Mouse (Mus musculus) midbrain, embryonic 11.5 days (tissue): ENCODE measurements at regions not wholly inside any gene's neighbourhood (a gene's known extent, or its start where the extent isn't known, plus 50 kb on each side); places are given as distances from the start of the nearest gene placed in this dataset.

ENCODE experiments used
- ATAC-seq: fragments of 200-750 bp; cut with Nextera tagmentation; 2 replicates; pipeline ENCODE4 v1.8.0; 2017; ENCODE audit warnings: moderate TSS enrichment, moderate library complexity; ENCODE audit not compliant: low FRiP score
- DNase-seq: peaks from one replicate; pipeline ENCODE4 v3.0.0; 2015; ENCODE audit warnings: low spot score; ENCODE audit errors: missing footprints
- H3K27ac ChIP-seq: fragments of 300-500 bp; sonication (generic); 2 replicates; pipeline ENCODE4 v1.5.1; 2014; ENCODE audit warnings: low read depth, low read length
- H3K27me3 ChIP-seq: fragments of 300-500 bp; sonication (generic); 2 replicates; pipeline ENCODE4 v1.6.1; 2014; ENCODE audit warnings: mild to moderate bottlenecking, low read length, moderate library complexity, mixed read lengths; ENCODE audit not compliant: control insufficient read depth, insufficient read depth
- H3K36me3 ChIP-seq: fragments of 300-500 bp; sonication (generic); 2 replicates; pipeline ENCODE4 v1.6.1; 2014; ENCODE audit warnings: mild to moderate bottlenecking, low read length, moderate library complexity, mixed read lengths; ENCODE audit not compliant: control insufficient read depth, insufficient read depth
- H3K4me1 ChIP-seq: fragments of 300-500 bp; sonication (generic); 2 replicates; pipeline ENCODE4 v1.6.1; 2014; ENCODE audit warnings: low read length; ENCODE audit not compliant: control insufficient read depth, insufficient read depth
- H3K4me2 ChIP-seq: fragments of 300-500 bp; sonication (generic); 2 replicates; pipeline ENCODE4 v1.6.1; 2014; ENCODE audit warnings: mild to moderate bottlenecking, moderate library complexity
- H3K4me3 ChIP-seq: fragments of 300-500 bp; sonication (generic); 2 replicates; pipeline ENCODE4 v1.5.1; 2014; ENCODE audit warnings: low read depth, low read length
- H3K9ac ChIP-seq: fragments of 300-500 bp; sonication (generic); 2 replicates; pipeline ENCODE4 v1.6.1; 2014; ENCODE audit warnings: low read length
- H3K9me3 ChIP-seq: fragments of 300-500 bp; sonication (generic); 2 replicates; pipeline ENCODE4 v1.6.1; 2016; ENCODE audit warnings: low read length; ENCODE audit not compliant: control insufficient read depth
- WGBS: fragments of 180-500 bp; shearing (Covaris S2); extraction: QIAGEN DNeasy Blood & Tissue Kit; methylation state at CpG from one replicate; pipeline ENCODE4 v1.1.7; 2014; 5-methylcytosine and 5-hydroxymethylcytosine counted together

DNA sequence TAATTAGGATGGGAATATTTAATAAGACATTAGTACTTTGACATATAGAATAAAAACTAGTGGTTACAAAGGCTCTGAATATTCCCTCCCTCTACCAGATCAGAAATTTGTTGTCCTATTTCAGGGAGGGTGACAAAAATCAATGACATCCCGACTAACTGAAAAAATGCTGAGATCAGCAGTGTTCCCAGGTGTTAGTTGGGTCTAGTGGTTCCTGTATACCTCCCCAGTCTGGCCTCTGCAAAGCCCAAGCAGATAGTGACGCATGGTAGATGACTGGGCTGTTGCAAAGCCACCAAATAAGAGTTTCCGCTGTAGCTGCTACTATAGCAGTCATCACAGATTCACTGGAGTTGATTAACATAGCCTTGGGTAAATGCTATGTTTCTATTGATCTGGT lies 59.9 kb upstream of the Gm4791 start:
- no peaks in the 10 kb centered on the region for H3K4me1 ChIP-seq
- H3K4me3 ChIP-seq = no peak overlapping the region
- no peak overlapping the region for H3K27ac ChIP-seq
- no peak overlapping the region for H3K4me2 ChIP-seq
- ATAC-seq (no peak), DNase-seq (no peak)
- H3K36me3 ChIP-seq = no peaks in the 10 kb centered on the region
- H3K9ac ChIP-seq = no peak overlapping the region
- H3K9me3 ChIP-seq = no peaks in the 10 kb centered on the region
- WGBS = 82% methylated on average over 3 of the region's 3 CpGs
- H3K27me3 ChIP-seq = no peaks in the 10 kb centered on the region

DNA sequence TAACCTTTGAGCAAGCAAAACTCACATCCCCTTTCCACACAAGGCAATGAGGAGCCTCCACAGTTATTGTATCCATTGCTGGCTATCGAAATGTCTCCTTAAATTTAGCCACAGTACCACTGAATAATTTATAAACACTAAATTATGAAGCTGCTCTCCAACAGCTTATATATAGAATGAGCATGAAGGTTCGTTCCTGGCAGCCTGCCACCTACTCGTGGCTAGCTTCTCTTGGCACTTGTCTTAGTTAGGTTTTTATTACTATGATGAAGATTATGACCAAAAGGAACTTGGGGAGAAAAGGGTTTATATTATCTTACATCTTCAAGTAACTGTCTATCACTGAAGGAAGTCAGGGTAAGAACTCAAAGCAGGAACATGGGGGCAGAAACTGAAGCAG lies 72.9 kb upstream of the Gm4791 start:
- H3K9ac ChIP-seq = no peak overlapping the region
- 77% methylated on average over 3 of the region's 3 CpGs for whole genome bisulfite sequencing
- ATAC-seq (no peak), DNase-seq (no peak)
- no peak overlapping the region for H3K4me2 ChIP-seq
- no peak overlapping the region for H3K4me3 ChIP-seq
- no peak overlapping the region for H3K27ac ChIP-seq
- no peaks in the 10 kb centered on the region for H3K4me1 ChIP-seq
- H3K9me3 ChIP-seq = no peaks in the 10 kb centered on the region
- H3K27me3 ChIP-seq = no peaks in the 10 kb centered on the region
- H3K36me3 ChIP-seq = no peaks in the 10 kb centered on the region

DNA sequence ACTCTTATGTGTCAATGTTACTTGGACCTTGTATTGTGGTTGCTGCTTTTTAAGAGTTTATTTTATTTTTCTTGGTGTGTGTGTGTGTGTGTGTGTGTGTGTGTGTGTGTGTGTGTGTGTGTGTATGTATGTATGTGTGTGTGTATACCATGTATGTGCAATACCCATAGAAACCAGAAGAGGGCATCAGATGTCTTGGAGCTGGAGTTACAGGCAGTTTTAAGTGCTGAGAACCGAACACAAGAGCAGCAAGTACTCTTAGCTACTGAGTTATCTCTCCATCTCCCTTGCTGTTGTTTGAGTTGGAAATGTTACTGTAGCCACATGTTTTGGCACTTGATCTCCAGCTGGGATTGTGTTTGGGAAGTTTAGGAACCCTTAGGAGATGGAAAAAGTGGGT lies 78.5 kb upstream of the Gm4791 start:
- ATAC-seq (no peak), DNase-seq (no peak)
- Histone ChIP-seq H3K9ac (no peak overlapping the region), H3K4me1 (no peaks in the 10 kb centered on the region), H3K27me3 (no peaks in the 10 kb centered on the region), H3K4me3 (no peak overlapping the region), H3K36me3 (no peaks in the 10 kb centered on the region), H3K4me2 (no peak overlapping the region), H3K9me3 (peaks cover 3% of the 10 kb centered on the region; the same call in 1 of the 2 replicates), H3K27ac (no peak overlapping the region)
- WGBS = 71% methylated on average over 1 of the region's 1 CpGs

DNA sequence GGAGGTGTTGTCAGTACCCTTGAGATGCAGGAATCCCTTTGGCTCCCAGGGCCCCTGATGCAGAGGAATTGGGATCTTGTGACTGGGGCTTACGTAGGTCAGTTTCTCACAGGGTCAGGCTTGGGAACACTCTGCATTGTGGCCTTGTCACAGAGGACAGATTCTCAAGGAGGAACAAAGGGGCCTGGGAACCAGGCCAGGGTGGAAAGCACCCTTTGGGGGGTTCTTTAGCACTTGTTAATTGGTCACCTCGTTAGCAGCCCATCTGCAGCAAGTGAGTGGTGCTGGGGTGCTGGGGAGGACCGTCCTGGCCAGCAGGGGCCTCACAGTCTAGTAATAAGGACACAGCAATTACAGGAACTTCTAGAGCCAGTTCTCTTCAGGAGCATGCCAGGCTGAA lies 85.3 kb upstream of the Gm4791 start:
- no peaks in the 10 kb centered on the region for H3K9me3 ChIP-seq
- DNase-seq = peak; percentile 87
- no peak overlapping the region for H3K4me3 ChIP-seq
- H3K27ac ChIP-seq = no peak overlapping the region
- ATAC-seq = no peak
- H3K36me3 ChIP-seq = no peaks in the 10 kb centered on the region
- 45% methylated on average over 3 of the region's 3 CpGs for WGBS
- no peaks in the 10 kb centered on the region for H3K27me3 ChIP-seq
- no peaks in the 10 kb centered on the region for H3K4me1 ChIP-seq
- H3K9ac ChIP-seq = no peak overlapping the region
- no peak overlapping the region for H3K4me2 ChIP-seq

DNA sequence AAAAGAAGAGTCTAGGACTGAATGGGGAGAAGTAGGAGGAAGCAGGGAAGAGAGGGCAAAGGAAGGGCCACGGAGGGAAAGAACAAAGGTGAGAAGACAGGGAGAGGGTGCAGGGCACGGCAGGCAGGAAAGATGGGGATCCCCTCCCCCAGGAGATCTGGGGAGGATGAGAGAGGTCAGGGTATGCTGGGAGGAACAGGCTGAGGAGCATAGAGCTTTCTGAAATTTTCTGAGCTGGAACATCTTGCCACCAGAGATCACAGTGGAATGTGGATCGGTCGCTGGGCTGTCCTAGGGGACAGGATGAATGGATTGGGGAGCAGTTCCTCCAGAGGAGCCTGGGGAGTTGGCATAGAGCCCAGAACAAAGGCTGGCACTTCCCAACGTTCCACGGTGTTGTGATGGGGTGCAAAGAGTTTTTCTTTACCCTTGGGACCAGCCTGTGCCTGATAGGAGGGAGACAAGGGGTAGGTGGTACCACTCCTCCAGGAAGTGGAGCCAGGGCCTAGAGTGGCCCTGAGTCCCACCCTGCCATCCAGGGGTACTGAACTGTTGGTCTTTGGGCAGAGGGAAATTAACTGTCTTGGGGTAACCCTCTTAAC lies 89.0 kb upstream of the Gm4791 start:
- WGBS = 68% methylated on average over 6 of the region's 6 CpGs
- Histone ChIP-seq H3K9ac (no peak overlapping the region), H3K27me3 (no peaks in the 10 kb centered on the region), H3K4me3 (no peak overlapping the region), H3K4me1 (no peaks in the 10 kb centered on the region), H3K9me3 (no peaks in the 10 kb centered on the region), H3K27ac (no peak overlapping the region), H3K36me3 (no peaks in the 10 kb centered on the region), H3K4me2 (no peak overlapping the region)
- no peak for ATAC-seq
- DNase-seq = no peak

DNA sequence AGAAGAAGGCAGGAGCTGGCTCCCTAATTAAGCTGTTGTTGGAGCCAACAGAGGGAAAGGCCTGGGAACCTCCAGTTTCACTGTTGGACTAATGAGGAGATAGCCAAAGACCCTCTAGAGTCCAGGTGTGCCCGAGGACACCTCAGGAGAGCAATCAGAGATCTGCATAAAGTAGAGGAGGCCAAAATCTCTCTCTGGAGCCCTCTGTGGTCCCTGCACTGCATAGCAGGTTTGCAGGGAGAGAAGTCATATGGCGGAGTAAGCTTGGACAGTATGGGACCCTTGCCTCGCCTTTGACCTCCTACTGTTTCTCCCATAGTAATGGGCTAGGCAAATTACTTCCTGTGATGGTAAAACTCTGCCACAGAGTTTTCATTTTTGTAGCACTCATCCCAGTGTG lies 93.5 kb upstream of the Gm4791 start:
- Histone ChIP-seq H3K4me3 (no peak overlapping the region), H3K9me3 (no peaks in the 10 kb centered on the region), H3K4me2 (no peak overlapping the region), H3K4me1 (no peaks in the 10 kb centered on the region), H3K27ac (no peak overlapping the region), H3K36me3 (no peaks in the 10 kb centered on the region), H3K9ac (no peak overlapping the region), H3K27me3 (no peaks in the 10 kb centered on the region)
- WGBS = 92% methylated on average over 3 of the region's 3 CpGs
- DNase-seq (no peak), ATAC-seq (no peak)

DNA sequence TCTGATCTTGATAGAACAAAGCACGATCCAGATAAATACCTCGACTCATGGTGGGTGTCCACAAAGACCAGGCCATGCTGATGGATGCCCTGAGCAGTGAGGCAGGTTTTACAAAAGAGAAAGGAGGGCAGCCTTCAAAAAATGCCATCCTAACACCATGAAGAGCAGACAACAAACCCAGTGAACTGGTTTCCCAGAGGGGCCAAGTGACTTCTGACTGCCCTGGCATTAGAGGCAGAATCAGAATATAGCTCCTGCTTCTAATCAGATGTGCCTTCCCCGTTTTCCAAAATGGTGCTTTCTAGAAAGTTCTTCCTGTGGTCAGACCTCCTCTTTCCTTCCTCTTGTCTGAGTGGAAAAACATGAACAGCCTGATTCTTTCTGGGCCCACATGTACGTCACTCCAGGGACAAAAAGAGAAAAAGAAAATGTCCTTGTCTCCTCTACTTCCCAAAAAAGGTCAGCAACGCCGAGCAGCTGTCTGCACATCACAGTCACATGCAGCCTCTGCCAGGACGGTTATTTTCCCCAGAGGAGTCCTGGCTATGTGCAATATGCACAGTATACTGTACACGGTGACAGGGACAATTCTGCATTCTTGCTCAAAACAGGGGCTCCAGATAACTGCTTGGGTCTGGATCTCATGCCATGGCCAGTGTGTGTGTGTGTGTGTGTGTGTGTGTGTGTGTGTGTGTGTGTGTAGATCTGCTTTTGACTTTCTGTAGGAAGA lies 94.9 kb upstream of the Gm4791 start:
- 73% methylated on average over 8 of the region's 8 CpGs for WGBS
- H3K27me3 ChIP-seq = no peaks in the 10 kb centered on the region
- no peaks in the 10 kb centered on the region for H3K9me3 ChIP-seq
- no peak overlapping the region for H3K4me3 ChIP-seq
- DNase-seq = no peak
- no peaks in the 10 kb centered on the region for H3K36me3 ChIP-seq
- H3K4me2 ChIP-seq = no peak overlapping the region
- H3K4me1 ChIP-seq = no peaks in the 10 kb centered on the region
- H3K27ac ChIP-seq = no peak overlapping the region
- no peak for ATAC-seq
- H3K9ac ChIP-seq = no peak overlapping the region

DNA sequence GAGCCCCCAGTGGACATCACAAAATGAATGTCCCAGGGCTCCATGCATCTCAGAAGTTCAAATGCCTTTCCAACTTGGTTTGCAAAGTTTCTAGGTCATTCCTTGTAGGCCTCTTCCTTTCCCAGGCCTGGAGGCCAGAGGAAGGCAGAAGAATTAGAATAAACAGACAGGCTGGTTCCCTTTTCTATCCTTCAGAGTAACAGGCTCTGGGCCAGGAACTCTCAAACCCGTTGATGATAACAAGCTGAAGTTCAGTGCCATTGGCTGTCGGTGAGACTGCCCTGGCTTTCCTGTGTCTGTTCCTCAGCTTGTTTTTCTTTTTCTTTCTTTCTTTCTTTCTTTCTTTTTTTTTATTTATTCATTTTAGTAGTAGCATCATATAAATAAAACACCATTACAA lies 99.3 kb upstream of the Gm4791 start:
- H3K9ac ChIP-seq = no peak overlapping the region
- no peak overlapping the region for H3K4me3 ChIP-seq
- H3K27me3 ChIP-seq = no peaks in the 10 kb centered on the region
- DNase-seq (no peak), ATAC-seq (no peak)
- H3K9me3 ChIP-seq = no peaks in the 10 kb centered on the region
- H3K4me2 ChIP-seq = no peak overlapping the region
- no peaks in the 10 kb centered on the region for H3K36me3 ChIP-seq
- WGBS = 78% methylated on average over 2 of the region's 2 CpGs
- H3K27ac ChIP-seq = no peak overlapping the region
- no peaks in the 10 kb centered on the region for H3K4me1 ChIP-seq

DNA sequence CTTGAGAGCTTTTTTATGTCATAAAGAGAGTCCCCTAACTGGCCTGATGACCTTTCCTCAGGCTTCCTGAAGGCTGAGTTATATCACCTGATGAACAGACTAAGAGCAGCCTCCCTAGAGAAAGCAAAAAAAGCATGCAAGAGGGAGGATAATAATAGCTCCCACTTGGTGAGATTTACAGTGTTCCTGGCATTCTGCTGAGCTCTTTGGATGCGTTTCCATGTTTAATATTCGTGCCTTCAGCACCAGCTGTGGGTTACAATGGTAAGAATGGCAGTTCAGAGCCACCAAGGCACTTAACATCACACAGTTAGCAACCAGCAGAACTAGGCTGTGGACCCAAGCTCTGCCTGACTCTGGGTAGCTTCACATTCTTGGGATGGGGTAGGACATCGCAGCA lies 100.4 kb upstream of the Gm4791 start:
- H3K27me3 ChIP-seq = no peaks in the 10 kb centered on the region
- H3K27ac ChIP-seq = no peak overlapping the region
- no peak for DNase-seq
- ATAC-seq = no peak
- H3K4me1 ChIP-seq = no peaks in the 10 kb centered on the region
- WGBS = 85% methylated on average over 3 of the region's 3 CpGs
- H3K36me3 ChIP-seq = no peaks in the 10 kb centered on the region
- no peaks in the 10 kb centered on the region for H3K9me3 ChIP-seq
- H3K4me2 ChIP-seq = no peak overlapping the region
- no peak overlapping the region for H3K9ac ChIP-seq
- no peak overlapping the region for H3K4me3 ChIP-seq
